ENCODE assay signal across 15 mouse cellular contexts in genomic region chr4:43729126-43729525, GRCm38 (mm10). TPM values are rescaled to one million over a fixed set of nuclear protein-coding genes. Genes with fewer than 3 reads are reported as not detected.
DNase-seq lines count a peak whose midpoint lies in the region; ATAC-seq and TF ChIP-seq lines count a peak whose summit lies in the region.
"Had no signal": no experiment of that assay in that cellular context is flagged by ENCODE, and none has a peak within 500 bp of the region (broad histone marks: within the 10 kb centered on the region; RNA-seq: fewer than 3 reads in every experiment).

No protein-coding gene starts in this region.

- no peaks in the 10 kb centered on the region for H3K9me3 ChIP-seq in liver, embryonic 15.5 days (replicated peaks)
- H3K9me3 ChIP-seq: G1E had no signal

- H3K79me2 ChIP-seq in heart, adult 2 months (replicated peaks; ENCODE audit: control insufficient read depth, insufficient read depth, low read length) = no peaks in the 10 kb centered on the region

- TF ChIP-seq POLR2A in heart, adult 2 months (IDR thresholded peaks at IDR 0.05; ENCODE audit: insufficient read depth, low read depth, low read length) = no peak

- H3K27me3 ChIP-seq in heart, adult 2 months (ENCODE audit: control insufficient read depth, insufficient read depth, low read length) = no peaks in the 10 kb centered on the region
- H3K27me3 ChIP-seq in liver, embryonic 15.5 days = no peaks in the 10 kb centered on the region

- 29% methylated on average over 3 of the region's 3 CpGs for WGBS in heart, adult 2 months
- 14% methylated on average over 3 of the region's 3 CpGs for WGBS in liver, embryonic 15.5 days (ENCODE audit: insufficient replicate concordance)

- H3K9ac ChIP-seq in heart, adult 2 months (ENCODE audit: low read depth, low read length) = peak overlapping the region; percentile 40
- no peak overlapping the region for H3K9ac ChIP-seq in liver, embryonic 15.5 days
- H3K9ac ChIP-seq: liver, embryonic 14.5 days had no signal

- DNase-seq in heart, adult 2 months = no peak
- DNase-seq in heart, postnatal 25 days (ENCODE audit: low spot score) = no peak
- no peak for DNase-seq in left cerebral cortex, adult 2 months (ENCODE audit: extremely low spot score in 1 of 2, low spot score in 2 of 2)
- no peak for DNase-seq in left cerebral cortex, adult 8-10 months (ENCODE audit: low spot score in 2 of 2)
- DNase-seq in adrenal gland, postnatal 36 days = no peak
- DNase-seq: spleen, adult 18-20 months; thymus, postnatal 36 days had no signal

- peak overlapping the region; percentile 27 for H3K4me3 ChIP-seq in heart, adult 2 months
- no peak overlapping the region for H3K4me3 ChIP-seq in left cerebral cortex, adult 2 months
- peak overlapping the region; percentile 34 for H3K4me3 ChIP-seq in brown adipose tissue, adult 24 weeks (ENCODE audit: insufficient read depth, low read depth, low read length)
- no peak overlapping the region for H3K4me3 ChIP-seq in liver, embryonic 15.5 days (replicated peaks)
- H3K4me3 ChIP-seq: erythroblast, embryonic 14.5 days had no signal

- no peak for TF ChIP-seq CTCF in heart, adult 2 months (IDR thresholded peaks at IDR 0.05)
- TF ChIP-seq CTCF in left cerebral cortex, adult 2 months (IDR thresholded peaks at IDR 0.05) = no peak

- H3K4me1 ChIP-seq in heart, adult 2 months (ENCODE audit: control insufficient read depth, insufficient read depth, low read length) = peaks cover 39% of the 10 kb centered on the region
- H3K4me1 ChIP-seq in brown adipose tissue, adult 24 weeks (ENCODE audit: control insufficient read depth, insufficient read depth, insufficient read length, low read length) = peaks cover 28% of the 10 kb centered on the region
- H3K4me1 ChIP-seq in liver, embryonic 15.5 days (replicated peaks) = peaks cover 33% of the 10 kb centered on the region

- intact Hi-C loops in heart, adult 2 months (cut with DNase I) = no loop called here
- intact Hi-C loops in heart, postnatal 25 days (cut with DNase I) = loop anchor here (5.0 kb wide), 1 partner anchor 33 kb away; no protein-coding TSS in a partner anchor
- intact Hi-C loops in left cerebral cortex, adult 2 months (cut with DNase I) = no loop called here

- H3K27ac ChIP-seq in heart, adult 2 months = peak overlapping the region; percentile 96
- peak overlapping the region; percentile 50; the same call in 1 of the 2 replicates for H3K27ac ChIP-seq in left cerebral cortex, adult 2 months
- H3K27ac ChIP-seq in brown adipose tissue, adult 24 weeks (replicated peaks; ENCODE audit: low read depth, low read length) = peak overlapping the region; percentile 100
- H3K27ac ChIP-seq in liver, embryonic 15.5 days (replicated peaks) = 0 out of 2 replicates have a peak overlapping the region, but pooled peaks have one; percentile 26
- H3K27ac ChIP-seq: liver, embryonic 14.5 days had no signal

- ATAC-seq in liver, embryonic 15.5 days (ENCODE audit: insufficient read depth) = no peak
- no peak for ATAC-seq in activated CD4-positive, CD25-positive, alpha-beta regulatory T cell, adult 4 months

- no peak overlapping the region for H3K4me2 ChIP-seq in liver, embryonic 15.5 days
- H3K4me2 ChIP-seq: midbrain, embryonic 11.5 days had no signal

- TF ChIP-seq EP300 in heart, adult 2 months (IDR thresholded peaks at IDR 0.05; ENCODE audit: insufficient read depth, low read depth, low read length) = no peak

- H3K36me3 ChIP-seq in heart, adult 2 months (ENCODE audit: control insufficient read depth, insufficient read depth, low read length) = no peaks in the 10 kb centered on the region
- no peaks in the 10 kb centered on the region for H3K36me3 ChIP-seq in liver, embryonic 15.5 days (replicated peaks)
- H3K36me3 ChIP-seq: G1E had no signal

RNA-seq across cellular contexts. Expression of gene Spaar, which starts 0.7 kb away (rescaled TPM):
- total RNA-seq in heart, adult 2 months (2021) = 1 to 10 TPM; 4.4 to 4.8 TPM
- 5.2 and 7.8 TPM in 2 replicates for polyA plus RNA-seq in heart, adult 2 months (2012; rRNA removed)
- total RNA-seq in heart, postnatal 25 days (2021) = 1 to 10 TPM; 4.8 to 4.9 TPM
- under 1 TPM; 0.63 to 1.00 TPM for total RNA-seq in left cerebral cortex, adult 2 months (2021)
- under 1 TPM; 0.39 to 0.91 (median 0.81) TPM for total RNA-seq in left cerebral cortex, adult 8-10 months (2022)
- polyA plus RNA-seq in brown adipose tissue, adult 24 weeks (2012; ENCODE audit: insufficient read depth, insufficient read length, missing spikeins) = 1.9 and 2.8 TPM in 2 replicates
- 0.02 TPM in 1 of 2 replicates, not detected in the other for polyA plus RNA-seq in liver, embryonic 15.5 days (2015; fragmentation: Nextera tagmentation; extraction: Ambion mirVana)
- polyA plus RNA-seq in activated CD4-positive, CD25-positive, alpha-beta regulatory T cell, adult 4 months (2017; shearing (Covaris generic)) = under 1 TPM in 1 of 2 experiments, not detected in 1; 0.15 TPM
- total RNA-seq in adrenal gland, postnatal 36 days (2021) = 1 to 10 TPM; 1.7 to 2.6 TPM
- polyA plus RNA-seq: erythroblast, embryonic 14.5 days; G1E had no signal

RNA-seq across cellular contexts. Expression of gene Hrct1, which starts 2.1 kb away (rescaled TPM):
- 1 to 10 TPM; 4.0 to 4.7 TPM for total RNA-seq in heart, adult 2 months (2021)
- 8.8 and 10.7 TPM in 2 replicates for polyA plus RNA-seq in heart, adult 2 months (2012; rRNA removed)
- 1 to 10 TPM; 3.3 to 3.4 TPM for total RNA-seq in heart, postnatal 25 days (2021)
- total RNA-seq in left cerebral cortex, adult 2 months (2021) = 1 to 10 TPM in 1 of 2 experiments, under 1 TPM in 1; 0.87 to 1.1 TPM
- total RNA-seq in left cerebral cortex, adult 8-10 months (2022) = under 1 TPM; 0.60 to 0.91 (median 0.75) TPM
- 4.7 and 5.0 TPM in 2 replicates for polyA plus RNA-seq in brown adipose tissue, adult 24 weeks (2012; ENCODE audit: insufficient read depth, insufficient read length, missing spikeins)
- 0.10 and 0.20 TPM in 2 replicates for polyA plus RNA-seq in liver, embryonic 15.5 days (2015; fragmentation: Nextera tagmentation; extraction: Ambion mirVana)
- polyA plus RNA-seq in activated CD4-positive, CD25-positive, alpha-beta regulatory T cell, adult 4 months (2017; shearing (Covaris generic)) = not detected
- total RNA-seq in adrenal gland, postnatal 36 days (2021) = 1 to 10 TPM; 2.3 to 3.9 TPM
- polyA plus RNA-seq: erythroblast, embryonic 14.5 days; G1E had no signal

RNA-seq across cellular contexts. Expression of gene Olfr71, which starts 19.1 kb away (rescaled TPM):
- not detected for total RNA-seq in heart, adult 2 months (2021)
- not detected in 2 replicates for polyA plus RNA-seq in heart, adult 2 months (2012; rRNA removed)
- not detected for total RNA-seq in heart, postnatal 25 days (2021)
- not detected for total RNA-seq in left cerebral cortex, adult 2 months (2021)
- not detected for total RNA-seq in left cerebral cortex, adult 8-10 months (2022)
- not detected in 2 replicates for polyA plus RNA-seq in brown adipose tissue, adult 24 weeks (2012; ENCODE audit: insufficient read depth, insufficient read length, missing spikeins)
- not detected in 2 replicates for polyA plus RNA-seq in liver, embryonic 15.5 days (2015; fragmentation: Nextera tagmentation; extraction: Ambion mirVana)
- under 1 TPM in 1 of 2 experiments, not detected in 1; 0.13 TPM for polyA plus RNA-seq in activated CD4-positive, CD25-positive, alpha-beta regulatory T cell, adult 4 months (2017; shearing (Covaris generic))
- total RNA-seq in adrenal gland, postnatal 36 days (2021) = not detected
- polyA plus RNA-seq: erythroblast, embryonic 14.5 days; G1E; hindbrain, embryonic 11.5 days; liver, embryonic 14.5 days; midbrain, embryonic 11.5 days had no signal

RNA-seq across cellular contexts. Expression of gene Olfr70, which starts 28.5 kb away (rescaled TPM):
- not detected for total RNA-seq in heart, adult 2 months (2021)
- not detected in 2 replicates for polyA plus RNA-seq in heart, adult 2 months (2012; rRNA removed)
- not detected for total RNA-seq in heart, postnatal 25 days (2021)
- total RNA-seq in left cerebral cortex, adult 2 months (2021) = not detected
- total RNA-seq in left cerebral cortex, adult 8-10 months (2022) = not detected
- polyA plus RNA-seq in brown adipose tissue, adult 24 weeks (2012; ENCODE audit: insufficient read depth, insufficient read length, missing spikeins) = not detected in 2 replicates
- not detected in 2 replicates for polyA plus RNA-seq in liver, embryonic 15.5 days (2015; fragmentation: Nextera tagmentation; extraction: Ambion mirVana)
- not detected for polyA plus RNA-seq in activated CD4-positive, CD25-positive, alpha-beta regulatory T cell, adult 4 months (2017; shearing (Covaris generic))
- total RNA-seq in adrenal gland, postnatal 36 days (2021) = not detected
- total RNA-seq: G1E had no signal
- polyA plus RNA-seq: erythroblast, embryonic 14.5 days; G1E; hindbrain, embryonic 11.5 days; liver, embryonic 14.5 days; midbrain, embryonic 11.5 days had no signal

RNA-seq across cellular contexts. Expression of gene Olfr159, which starts 41.7 kb away (rescaled TPM):
- total RNA-seq in heart, adult 2 months (2021) = not detected
- not detected in 2 replicates for polyA plus RNA-seq in heart, adult 2 months (2012; rRNA removed)
- not detected for total RNA-seq in heart, postnatal 25 days (2021)
- total RNA-seq in left cerebral cortex, adult 2 months (2021) = not detected
- total RNA-seq in left cerebral cortex, adult 8-10 months (2022) = under 1 TPM in 1 of 4 experiments, not detected in 3; 0.42 TPM
- not detected in 2 replicates for polyA plus RNA-seq in brown adipose tissue, adult 24 weeks (2012; ENCODE audit: insufficient read depth, insufficient read length, missing spikeins)
- polyA plus RNA-seq in liver, embryonic 15.5 days (2015; fragmentation: Nextera tagmentation; extraction: Ambion mirVana) = not detected in 2 replicates
- polyA plus RNA-seq in activated CD4-positive, CD25-positive, alpha-beta regulatory T cell, adult 4 months (2017; shearing (Covaris generic)) = not detected
- not detected for total RNA-seq in adrenal gland, postnatal 36 days (2021)
- total RNA-seq: G1E had no signal
- polyA plus RNA-seq: erythroblast, embryonic 14.5 days; G1E; hindbrain, embryonic 11.5 days; liver, embryonic 14.5 days; midbrain, embryonic 11.5 days had no signal

Comparison
In these comparisons a context has a peak if more than half of its experiments do, and no peak if none do; other contexts are left out.
1. H3K27ac ChIP-seq: peak in every context shown above with its lines; median percentile 100 in brown adipose tissue, adult 24 weeks; 96 in heart, adult 2 months; 50 in left cerebral cortex, adult 2 months; 26 in liver, embryonic 15.5 days.
2. H3K4me3 ChIP-seq: peak in heart, adult 2 months (single experiment) and brown adipose tissue, adult 24 weeks (single experiment); none in left cerebral cortex, adult 2 months (single experiment) and liver, embryonic 15.5 days (single experiment).